Mouse (Mus musculus) heart, adult 11 months (tissue): ENCODE measurements at regions not wholly inside any gene's neighbourhood (a gene's known extent, or its start where the extent isn't known, plus 50 kb on each side); places are given as distances from the start of the nearest gene placed in this dataset.

Source experiments
- DNase-seq: peaks from one replicate; pipeline ENCODE4 v3.0.0; 2022

DNA sequence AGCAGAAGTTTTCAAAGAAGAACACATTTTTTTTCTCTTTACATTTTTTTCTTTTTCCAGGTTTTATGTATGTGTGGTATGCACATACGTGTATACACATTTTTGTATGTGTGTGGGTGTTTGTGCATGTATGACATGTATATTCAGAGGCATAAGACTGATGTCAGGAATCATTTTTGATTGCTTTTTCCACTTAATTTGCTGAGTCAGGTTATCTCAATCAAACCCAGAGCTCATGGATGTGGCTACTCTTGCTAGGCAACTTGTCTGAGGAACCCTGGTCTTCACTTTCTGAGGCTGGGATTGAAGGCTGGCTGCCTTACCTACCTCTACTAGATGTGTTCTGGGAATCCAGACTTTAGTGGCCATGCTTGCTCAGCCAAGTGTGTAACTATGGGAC, 174.2 kb upstream of the Stt3b start:
- DNase-seq: peak; percentile 52

- DNase-seq: peak; percentile 51
These were observed 175.0 kb upstream of the Stt3b start for GRCm38 (mm10) chr9:115485219-115485618.

GRCm38 (mm10) chr9:115487175-115487760, 177.0 kb upstream of the Stt3b start:
- DNase-seq: peak; percentile 49

DNA sequence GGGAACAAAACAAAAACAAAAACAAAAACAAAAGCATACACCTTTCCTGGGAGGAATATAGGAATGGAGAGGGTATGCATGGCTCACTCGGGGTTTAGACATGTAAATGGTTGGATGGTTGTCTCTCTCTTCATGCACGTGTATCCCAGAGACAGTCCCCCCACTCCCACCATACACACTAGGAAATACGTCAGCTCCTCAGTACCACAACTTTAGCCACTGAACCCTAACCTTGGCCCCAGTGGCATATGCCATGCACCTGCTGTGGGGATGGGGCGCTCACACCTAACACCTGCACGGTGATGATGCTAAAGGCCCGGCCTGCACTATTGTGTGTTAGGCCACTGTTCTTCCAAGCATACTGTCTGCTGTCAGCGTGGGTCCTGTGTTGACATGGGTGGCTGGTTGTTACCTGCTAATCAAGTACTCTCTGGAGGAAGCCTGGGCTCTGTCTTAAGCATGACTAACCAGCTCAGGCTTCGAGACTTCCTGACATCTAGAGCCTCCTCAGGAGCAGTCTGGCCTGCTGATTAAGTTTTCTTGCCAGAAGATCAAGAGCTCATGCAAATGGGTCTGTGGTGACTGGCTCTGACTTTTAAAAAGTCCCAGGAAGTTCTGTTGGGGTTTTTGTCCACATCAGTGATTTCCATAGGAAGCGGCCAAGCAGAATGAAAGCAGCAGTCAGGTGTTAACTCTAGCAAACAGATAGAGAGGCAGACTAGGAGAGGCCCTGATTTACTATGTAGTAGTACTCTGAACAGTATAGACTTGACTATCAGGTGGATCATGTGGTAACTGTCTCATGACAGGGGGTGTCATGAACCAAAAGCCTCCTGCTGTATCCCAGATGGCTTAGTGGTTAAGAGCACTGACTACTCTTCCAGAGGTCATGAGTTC, 178.9 kb upstream of the Stt3b start:
- peak; percentile 84 for DNase-seq

DNA sequence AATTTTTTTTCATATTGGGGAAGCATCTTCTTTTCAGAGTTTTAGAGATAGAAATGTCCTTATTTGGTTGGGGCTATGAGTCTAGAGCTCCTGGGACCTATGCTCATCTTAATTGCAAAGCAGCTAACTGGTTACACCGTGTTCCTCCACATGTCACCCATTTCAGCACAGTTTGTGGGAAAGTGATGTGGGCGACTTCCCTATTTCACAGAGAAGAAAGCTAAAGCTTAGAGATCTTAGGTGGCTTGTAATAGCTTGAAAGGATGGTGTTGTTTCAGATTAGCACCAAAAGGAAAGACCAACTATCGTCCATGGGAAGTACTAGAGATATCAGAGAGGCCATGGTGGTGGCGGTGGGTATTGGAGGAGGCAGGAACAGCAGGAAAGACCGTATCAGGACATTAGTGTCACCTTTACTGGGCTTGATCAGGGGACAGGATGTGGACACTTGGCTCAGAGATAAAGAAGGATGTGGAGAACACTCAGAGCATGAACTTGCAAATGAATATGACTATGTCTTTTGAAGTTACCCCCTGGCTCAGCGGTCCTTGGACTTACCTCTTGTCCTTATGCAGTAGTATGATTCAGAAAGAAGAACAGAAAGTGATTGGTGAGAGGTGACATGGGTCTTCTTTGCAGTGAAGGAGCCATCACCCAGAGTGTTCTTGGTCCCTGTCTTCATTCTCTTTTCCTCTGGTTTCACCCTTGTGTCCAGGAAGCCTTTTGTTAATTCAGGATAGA, 182.4 kb upstream of the Stt3b start:
- DNase-seq: no peak

DNA sequence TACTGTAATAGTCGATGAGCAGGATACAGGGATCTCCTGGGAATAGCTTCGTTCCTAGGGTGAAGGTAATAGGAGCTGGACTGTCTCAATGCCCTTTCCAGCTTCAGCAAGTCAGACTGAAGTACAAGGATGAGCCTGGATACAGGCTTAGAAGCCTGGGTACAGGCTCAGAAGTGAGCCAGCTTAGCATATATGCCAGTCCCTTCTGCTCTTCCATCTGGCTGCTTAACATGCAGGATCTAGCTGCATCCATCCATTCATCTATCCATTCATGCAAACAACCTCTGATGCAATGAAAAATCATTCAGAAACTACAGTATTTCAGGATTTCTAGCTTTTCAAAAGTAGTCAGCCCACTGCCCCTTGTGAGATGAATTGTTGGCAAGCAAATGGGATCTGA, 183.5 kb upstream of the Stt3b start:
- DNase-seq: no peak

DNA sequence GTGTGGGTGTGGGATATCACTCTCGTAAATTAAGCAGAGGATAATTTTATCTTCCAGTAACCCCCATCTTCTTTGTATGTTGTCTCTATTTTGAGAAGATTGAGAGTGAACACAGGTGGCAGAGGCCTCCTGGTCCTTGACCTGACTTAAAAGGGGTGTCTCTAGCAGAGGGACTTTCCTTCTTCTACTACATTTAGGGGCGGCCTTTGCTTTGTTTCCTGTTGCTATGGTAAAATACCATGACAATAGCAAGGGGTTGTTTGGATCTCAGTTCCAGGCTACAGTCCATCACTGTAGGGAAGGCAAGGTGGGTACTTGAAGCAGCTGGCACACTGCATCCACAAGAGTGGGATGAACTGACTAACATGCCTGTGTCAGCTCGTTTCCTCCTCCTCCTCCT, 189.3 kb upstream of the Stt3b start:
- DNase-seq: no peak

DNA sequence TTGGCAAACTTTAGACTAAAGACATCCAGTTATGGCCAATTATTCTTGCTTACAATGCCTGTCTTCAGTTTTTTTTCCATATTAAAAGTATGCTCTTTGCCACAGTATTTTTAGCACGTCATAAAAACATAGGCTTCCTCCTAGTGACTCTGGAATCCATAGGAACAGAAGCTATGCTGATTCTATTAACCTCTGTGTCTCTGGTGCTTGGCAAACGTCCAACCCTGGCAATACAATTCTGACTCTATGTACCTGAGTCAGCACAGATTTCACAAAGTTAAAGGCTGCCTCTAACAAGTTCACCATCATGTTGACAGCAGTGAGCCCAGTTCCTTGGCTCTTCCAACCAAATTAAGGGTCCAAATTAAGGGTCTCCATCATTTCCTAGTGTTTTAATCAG, 194.6 kb upstream of the Stt3b start:
- no peak for DNase-seq

GRCm38 (mm10) chr9:115507131-115507689, 197.0 kb upstream of the Stt3b start:
- DNase-seq: no peak

DNA sequence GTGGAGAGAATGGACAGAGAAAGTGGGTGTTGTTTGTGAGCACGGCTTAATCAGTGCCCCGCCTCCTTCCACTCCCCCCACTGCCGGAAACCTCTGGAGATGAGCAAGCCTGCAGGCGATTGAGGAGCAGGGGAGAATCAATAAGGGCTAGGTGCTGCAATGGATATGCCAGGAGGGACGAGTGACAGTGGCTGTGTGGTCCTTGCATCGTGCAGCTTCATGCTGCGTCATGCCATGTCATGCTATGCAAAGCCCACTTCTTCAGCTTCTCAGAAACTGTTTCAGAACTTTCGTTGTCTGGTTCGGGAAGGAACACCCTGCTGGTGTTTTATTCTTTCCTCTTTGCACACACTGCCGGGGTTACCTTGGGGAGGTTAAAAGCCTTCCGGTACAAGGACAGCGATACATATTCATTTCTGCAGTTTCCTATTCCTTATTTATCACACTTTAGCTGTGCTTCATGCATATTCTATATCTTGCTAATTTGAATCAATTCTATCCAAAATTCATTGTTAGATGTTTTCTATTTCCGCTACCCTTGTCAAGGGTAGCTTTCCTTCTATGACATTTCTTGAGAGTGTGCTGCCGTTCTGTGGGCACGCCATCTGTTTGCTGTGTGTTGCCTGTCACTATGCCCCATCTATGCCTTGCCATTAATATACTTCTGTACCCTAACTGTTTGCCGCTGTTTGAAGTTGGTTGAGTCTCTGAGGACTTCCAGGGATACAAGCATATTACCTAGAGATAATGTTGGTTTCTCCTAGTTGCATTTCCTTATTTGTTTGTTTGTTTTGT, 202.8 kb upstream of the Stt3b start:
- DNase-seq: no peak

GRCm38 (mm10) chr9:115517903-115518302, 207.7 kb upstream of the Stt3b start:
- no peak for DNase-seq

- no peak for DNase-seq
These were observed 213.9 kb upstream of the Stt3b start for GRCm38 (mm10) chr9:115524161-115524560.

GRCm38 (mm10) chr9:115524591-115524990, 214.4 kb upstream of the Stt3b start:
- no peak for DNase-seq

DNA sequence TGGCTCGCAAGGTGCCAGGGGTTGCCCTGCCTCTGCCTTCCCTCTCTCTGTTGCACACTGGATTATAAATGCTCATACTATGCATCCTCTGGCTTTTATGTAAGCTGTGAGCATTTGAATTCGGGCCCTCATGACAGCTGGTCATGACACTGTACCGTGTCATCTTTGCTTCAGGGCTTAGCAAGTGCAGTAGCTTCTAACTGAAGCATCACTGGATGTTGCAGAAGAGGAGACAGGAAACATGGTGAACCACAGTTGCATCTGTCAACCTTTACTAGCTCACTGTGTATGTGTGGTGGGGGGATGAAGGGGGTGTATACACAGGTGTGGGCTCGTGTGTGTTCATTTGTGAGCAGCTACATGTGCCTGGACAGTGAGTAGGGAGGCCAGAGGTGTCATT, 216.1 kb upstream of the Stt3b start:
- no peak for DNase-seq

GRCm38 (mm10) chr9:115526981-115527380, 216.8 kb upstream of the Stt3b start:
- no peak for DNase-seq

- DNase-seq: no peak
These were observed 224.0 kb upstream of the Stt3b start for GRCm38 (mm10) chr9:115534198-115534597.

- peak; percentile 95 for DNase-seq
These were observed 233.4 kb upstream of the Stt3b start for GRCm38 (mm10) chr9:115543665-115544064.

- no peak for DNase-seq
These were observed 235.0 kb upstream of the Stt3b start for GRCm38 (mm10) chr9:115545178-115545577.

GRCm38 (mm10) chr9:115545792-115546191, 235.6 kb upstream of the Stt3b start:
- no peak for DNase-seq

DNA sequence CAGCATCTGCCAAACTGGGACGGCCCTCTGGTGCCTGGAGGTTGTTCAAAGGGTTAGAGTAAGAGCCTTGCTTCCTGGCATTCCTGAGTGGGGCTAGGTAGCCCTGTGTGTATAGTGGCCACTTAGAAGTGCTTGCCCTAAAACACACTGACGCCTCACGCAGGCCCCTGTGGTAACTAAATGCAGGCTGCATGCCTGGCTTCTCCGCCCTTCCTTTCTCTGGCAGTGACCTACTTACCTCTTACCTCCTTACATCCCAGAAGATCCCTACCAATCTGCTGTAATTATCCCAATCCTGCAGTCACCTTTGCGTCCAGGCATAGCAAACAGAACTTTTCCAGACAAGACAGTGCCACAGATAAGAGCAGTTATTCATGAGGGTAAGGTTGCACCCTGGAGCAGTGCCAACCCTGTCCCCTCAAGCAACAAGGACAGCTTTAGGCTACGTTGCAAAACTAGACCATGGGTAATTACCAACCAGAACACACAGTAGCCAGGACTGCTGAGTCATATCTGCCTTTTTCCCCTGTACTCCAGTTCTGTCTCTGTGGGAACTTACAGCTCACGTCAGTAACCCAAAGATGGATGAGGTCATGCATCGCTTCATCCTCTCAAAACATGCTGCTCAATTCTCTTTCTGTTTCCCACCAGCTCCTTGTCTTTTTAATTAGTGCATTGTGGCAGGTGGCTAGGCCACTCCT, 237.6 kb upstream of the Stt3b start:
- no peak for DNase-seq

DNA sequence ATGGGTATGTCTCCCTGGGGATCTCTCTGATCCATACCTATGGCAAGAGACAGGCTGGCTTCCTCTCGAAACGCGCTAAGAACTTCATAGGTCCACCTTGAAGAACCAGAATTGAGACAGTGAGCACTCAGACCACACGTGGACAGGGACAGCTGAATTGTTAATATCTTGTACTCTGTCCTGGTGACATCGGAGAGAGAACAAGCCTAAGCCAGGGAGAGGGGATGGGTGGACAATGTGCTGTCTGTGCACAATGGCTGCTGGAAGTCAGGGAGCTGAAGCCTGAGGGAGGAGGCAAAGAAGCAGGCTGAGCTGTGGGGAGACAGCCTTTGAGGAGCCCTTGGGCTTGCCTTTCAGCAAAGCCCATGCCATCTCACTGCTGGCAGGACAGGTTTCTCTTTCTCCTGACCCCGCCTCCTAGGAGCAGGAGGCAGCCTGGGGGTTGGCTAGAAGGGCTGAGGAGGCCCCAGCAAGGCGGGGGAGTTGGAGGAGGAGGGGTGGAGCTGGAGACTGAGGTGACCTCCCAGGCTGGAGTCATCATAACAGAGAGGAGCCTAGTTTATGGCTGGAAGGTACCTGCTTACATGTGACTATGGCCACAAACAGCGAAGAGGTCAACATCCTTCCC, 238.6 kb upstream of the Stt3b start:
- no peak for DNase-seq
